Mouse (Mus musculus) megakaryocyte, embryonic 14.5 days (primary cell): Measurements from ENCODE around the gene Sos2.

Experiments
- FLI1 ChIP-seq: IDR thresholded peaks from 2 replicates; pipeline ENCODE4 v1.6.1; 2012; ENCODE audit warnings: low read length, inconsistent platforms, mixed read lengths
- GATA1 ChIP-seq: IDR thresholded peaks from 3 replicates; pipeline ENCODE4 v1.6.1; 2012; ENCODE audit warnings: mixed read lengths, low read length, inconsistent platforms, borderline replicate concordance

- TF ChIP-seq GATA1: no peak
- TF ChIP-seq FLI1: no peak
Observed at GRCm38 (mm10) chr12:69583270-69583629, 98.4 kb downstream of the Sos2 start.
